Mouse (Mus musculus): Measurements from ENCODE around the gene Fut8. TPM values are rescaled to one million over a fixed set of nuclear protein-coding genes. Genes with fewer than 3 reads are reported as not detected.

Fut8 gene
- polyA plus RNA-seq, 1 experiment from 2014 or later = 24.6 TPM

DNA sequence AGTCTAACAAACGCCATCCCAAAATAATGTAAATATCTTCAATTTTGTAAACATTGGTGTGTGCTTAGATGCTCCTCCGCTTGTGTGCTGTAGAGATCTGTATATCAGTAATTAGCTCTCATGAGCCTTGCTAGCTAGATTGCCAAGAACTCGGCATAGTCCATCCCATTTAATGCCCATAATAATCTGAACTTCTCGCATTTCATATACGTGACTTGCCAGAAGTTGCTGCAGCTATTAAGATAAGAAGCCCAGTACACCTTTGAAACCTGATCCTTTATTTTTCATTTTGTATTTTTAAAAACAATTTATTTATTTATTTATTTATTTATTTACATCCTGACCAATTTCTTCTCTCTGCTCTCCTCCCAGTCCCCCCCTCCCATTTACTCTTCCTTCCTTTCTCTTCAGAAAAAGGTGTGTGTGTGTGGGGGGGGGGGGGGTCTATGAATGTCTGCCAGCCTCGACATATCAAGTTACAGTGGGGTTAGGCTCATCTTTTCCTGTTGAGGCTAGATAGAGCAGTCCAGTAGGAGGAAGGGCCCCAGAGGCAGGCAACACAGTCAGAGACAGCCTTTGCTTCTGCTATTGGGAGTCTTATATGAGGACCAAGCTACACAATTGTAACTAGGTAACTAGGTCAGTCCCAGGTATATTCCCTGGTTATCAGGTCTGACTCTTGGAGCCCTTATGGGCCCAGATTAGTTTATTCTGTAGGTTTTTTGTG lies 183.9 kb downstream of the Fut8 start:
- Histone ChIP-seq H3K4me1 (no peaks in the 10 kb centered on the region), H3K36me3 (replicated peaks) (no peaks in the 10 kb centered on the region), H3K9me3 (no peaks in the 10 kb centered on the region), H3K4me3 (no peak overlapping the region), H3K27me3 (replicated peaks; ENCODE audit: low read depth, poor library complexity, severe bottlenecking) (no peaks in the 10 kb centered on the region), H3K27ac (replicated peaks) (no peak overlapping the region)
- 85% methylated on average over 6 of the region's 6 CpGs for WGBS
- no peak for DNase-seq (ENCODE audit: low spot score)

DNA sequence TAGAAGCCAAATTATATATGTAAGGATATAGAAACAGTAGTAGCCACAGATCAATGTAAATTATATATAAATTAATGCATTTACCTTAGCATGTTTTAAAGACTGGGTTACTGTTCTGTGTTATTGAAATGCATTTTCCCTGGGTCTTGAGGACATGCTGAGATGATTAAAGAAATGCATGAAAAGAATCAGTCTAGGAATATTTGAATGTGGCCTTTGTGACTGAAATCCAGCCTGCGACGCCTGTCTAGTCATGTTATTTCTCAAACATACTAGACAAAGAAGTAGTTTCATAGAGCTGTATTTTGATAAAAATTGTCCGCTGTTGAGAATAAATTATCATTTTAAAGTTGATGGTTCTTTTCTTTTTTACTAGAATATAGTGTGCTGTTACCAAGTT lies 188.2 kb downstream of the Fut8 start:
- H3K4me3 ChIP-seq = no peak overlapping the region
- H3K27me3 ChIP-seq (replicated peaks; ENCODE audit: low read depth, poor library complexity, severe bottlenecking) = no peaks in the 10 kb centered on the region
- no peak for DNase-seq (ENCODE audit: low spot score)
- no peaks in the 10 kb centered on the region for H3K36me3 ChIP-seq (replicated peaks)
- H3K27ac ChIP-seq (replicated peaks) = no peak overlapping the region
- WGBS = 82% methylated on average over 3 of the region's 3 CpGs
- H3K9me3 ChIP-seq = no peaks in the 10 kb centered on the region
- H3K4me1 ChIP-seq = no peaks in the 10 kb centered on the region

DNA sequence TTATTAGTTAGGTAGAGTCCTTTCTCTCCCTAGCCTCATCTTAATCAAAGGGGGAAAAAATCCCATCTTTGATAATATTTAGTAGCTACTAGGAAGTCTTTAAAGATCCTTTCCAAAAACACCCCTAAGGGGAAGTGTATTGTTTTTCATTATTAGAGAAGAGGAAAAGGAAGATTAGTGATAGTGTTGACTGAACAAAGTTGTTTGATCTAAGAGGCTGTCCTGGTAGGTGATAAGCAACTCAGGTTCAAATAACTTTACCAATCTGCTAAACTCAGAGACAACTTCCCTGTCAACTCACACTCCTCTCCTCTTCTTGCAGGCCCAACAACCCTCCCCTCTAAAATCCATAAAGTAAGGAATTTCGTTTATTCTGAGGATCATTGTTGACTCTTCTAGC lies 190.2 kb downstream of the Fut8 start:
- Histone ChIP-seq H3K36me3 (replicated peaks) (no peaks in the 10 kb centered on the region), H3K9me3 (no peaks in the 10 kb centered on the region), H3K4me1 (no peaks in the 10 kb centered on the region), H3K4me3 (no peak overlapping the region), H3K27me3 (replicated peaks; ENCODE audit: low read depth, poor library complexity, severe bottlenecking) (no peaks in the 10 kb centered on the region), H3K27ac (replicated peaks) (no peak overlapping the region)
- DNase-seq (ENCODE audit: low spot score) = no peak
- WGBS = 84% methylated on average over 1 of the region's 1 CpGs

DNA sequence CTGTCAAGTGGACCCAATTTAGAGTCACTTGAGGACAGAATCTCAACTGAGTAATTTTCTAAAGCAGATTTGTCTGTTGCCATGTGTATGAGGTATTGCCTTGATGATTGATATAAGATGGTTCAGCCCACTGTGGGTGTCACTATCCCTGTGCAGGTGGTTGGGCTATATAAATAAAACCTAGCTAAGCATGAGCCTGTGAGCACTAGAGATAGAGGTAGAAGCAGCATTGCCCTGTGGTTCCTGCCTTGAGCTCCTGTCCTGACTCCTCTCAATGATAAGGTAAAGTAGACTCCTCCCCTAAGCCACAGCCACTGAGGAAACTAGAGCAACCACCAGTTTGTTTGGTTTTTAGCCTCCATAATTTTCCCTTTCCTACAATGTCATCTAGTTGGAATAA lies 191.5 kb downstream of the Fut8 start:
- Histone ChIP-seq H3K4me3 (no peak overlapping the region), H3K4me1 (no peaks in the 10 kb centered on the region), H3K27me3 (replicated peaks; ENCODE audit: low read depth, poor library complexity, severe bottlenecking) (no peaks in the 10 kb centered on the region), H3K9me3 (no peaks in the 10 kb centered on the region), H3K27ac (replicated peaks) (no peak overlapping the region), H3K36me3 (replicated peaks) (no peaks in the 10 kb centered on the region)
- no peak for DNase-seq (ENCODE audit: low spot score)

DNA sequence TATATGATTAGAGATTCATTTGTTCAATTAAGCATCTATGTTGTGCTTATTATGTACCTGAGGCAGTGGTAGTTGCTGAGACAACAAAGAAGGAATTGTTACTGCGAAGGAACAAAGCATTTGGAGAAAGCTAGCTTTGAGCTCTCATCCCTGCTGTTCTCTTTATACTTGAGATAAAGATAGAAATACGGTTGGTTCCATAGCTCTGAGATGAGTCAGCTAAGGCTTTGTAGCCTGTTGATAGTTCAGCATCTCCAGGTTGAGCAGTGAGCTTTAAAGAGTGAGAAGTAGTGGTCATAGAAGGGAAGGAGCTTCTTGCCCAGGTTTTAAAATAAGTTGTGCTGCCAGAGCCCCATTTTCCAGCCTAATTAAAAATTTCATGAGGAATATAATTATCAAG lies 198.8 kb downstream of the Fut8 start:
- no peaks in the 10 kb centered on the region for H3K9me3 ChIP-seq
- no peaks in the 10 kb centered on the region for H3K36me3 ChIP-seq (replicated peaks)
- DNase-seq (ENCODE audit: low spot score) = no peak
- WGBS = 70% methylated on average over 2 of the region's 2 CpGs
- no peak overlapping the region for H3K4me3 ChIP-seq
- H3K27ac ChIP-seq (replicated peaks) = no peak overlapping the region
- H3K27me3 ChIP-seq (replicated peaks; ENCODE audit: low read depth, poor library complexity, severe bottlenecking) = no peaks in the 10 kb centered on the region
- no peaks in the 10 kb centered on the region for H3K4me1 ChIP-seq

DNA sequence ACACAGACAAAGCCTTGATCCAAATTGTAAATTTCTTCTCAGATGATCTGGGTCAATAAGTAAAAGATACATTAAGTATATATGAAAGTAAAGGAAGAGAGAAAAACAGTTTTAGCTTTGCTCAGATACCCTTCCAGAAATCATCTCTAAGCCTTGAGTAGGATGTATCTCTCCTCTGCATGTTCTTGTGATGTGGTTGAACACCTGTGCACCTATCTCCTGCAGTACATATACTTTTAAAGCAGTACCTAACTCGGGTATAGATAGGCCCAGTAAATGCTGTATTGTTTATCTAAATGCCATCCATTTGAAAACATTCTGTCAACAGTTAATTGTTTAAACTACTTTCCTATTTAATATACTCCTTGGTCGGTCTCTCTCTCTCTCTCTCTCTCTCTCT lies 212.9 kb downstream of the Fut8 start:
- 86% methylated on average over 2 of the region's 2 CpGs for WGBS

DNA sequence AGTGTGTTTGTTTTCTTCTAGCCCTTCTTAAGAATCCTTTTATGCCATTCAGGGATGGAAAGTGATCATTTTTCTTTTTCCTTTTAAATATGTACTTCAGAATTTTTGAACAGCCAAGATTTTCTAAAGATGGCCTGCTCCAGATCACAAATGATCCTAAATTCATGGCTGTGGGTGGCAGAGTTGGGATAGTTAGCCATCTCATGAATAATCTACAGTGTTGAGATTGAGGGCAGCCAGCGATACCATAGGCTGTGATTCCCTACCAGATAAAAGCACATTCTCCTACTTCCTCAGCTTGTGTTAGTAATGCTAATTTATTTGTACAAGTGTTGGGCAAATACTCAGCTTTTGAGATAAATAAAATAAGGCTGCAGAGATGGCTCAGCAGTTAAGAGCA lies 228.3 kb downstream of the Fut8 start:
- no peak overlapping the region for H3K4me3 ChIP-seq
- no peak overlapping the region for H3K27ac ChIP-seq (replicated peaks)
- no peaks in the 10 kb centered on the region for H3K9me3 ChIP-seq
- WGBS = 100% methylated on average over 1 of the region's 1 CpGs
- H3K36me3 ChIP-seq (replicated peaks) = no peaks in the 10 kb centered on the region
- H3K4me1 ChIP-seq = no peaks in the 10 kb centered on the region
- no peaks in the 10 kb centered on the region for H3K27me3 ChIP-seq (replicated peaks; ENCODE audit: low read depth, poor library complexity, severe bottlenecking)
- no peak for DNase-seq (ENCODE audit: low spot score)

More for the DNA sequence above, 212.9 kb downstream of the Fut8 start:
- Histone ChIP-seq H3K9me3 (no peaks in the 10 kb centered on the region), H3K4me3 (no peak overlapping the region), H3K36me3 (replicated peaks) (no peaks in the 10 kb centered on the region), H3K4me1 (no peaks in the 10 kb centered on the region), H3K27me3 (replicated peaks; ENCODE audit: low read depth, poor library complexity, severe bottlenecking) (no peaks in the 10 kb centered on the region), H3K27ac (replicated peaks) (no peak overlapping the region)
- DNase-seq (ENCODE audit: low spot score) = no peak

DNA sequence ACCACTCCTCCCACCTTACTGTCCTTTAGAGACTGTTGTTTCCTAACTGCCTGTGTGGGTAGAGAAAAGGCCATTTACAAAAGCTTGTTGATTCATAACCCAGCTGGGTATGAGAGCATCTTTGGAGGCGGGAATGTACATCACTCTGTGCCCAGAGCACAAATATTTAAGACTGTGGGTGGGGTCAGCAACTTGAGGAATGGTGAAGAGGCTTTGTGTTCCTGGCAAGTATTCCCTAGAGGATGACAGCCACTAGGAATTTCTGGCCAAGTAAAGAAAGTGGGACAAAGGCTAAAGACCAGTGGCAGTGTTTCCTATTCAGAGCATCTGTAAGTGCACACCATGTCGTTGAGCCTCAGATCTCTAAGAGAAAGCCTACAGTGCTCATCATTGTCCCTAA lies 242.0 kb downstream of the Fut8 start:
- WGBS = 82% methylated on average over 2 of the region's 2 CpGs
- H3K9me3 ChIP-seq = no peaks in the 10 kb centered on the region
- no peaks in the 10 kb centered on the region for H3K27me3 ChIP-seq (replicated peaks; ENCODE audit: low read depth, poor library complexity, severe bottlenecking)
- no peak overlapping the region for H3K4me3 ChIP-seq
- H3K36me3 ChIP-seq (replicated peaks) = peaks cover 5% of the 10 kb centered on the region; the same call in 1 of the 2 replicates
- H3K27ac ChIP-seq (replicated peaks) = no peak overlapping the region
- DNase-seq (ENCODE audit: low spot score) = no peak
- no peaks in the 10 kb centered on the region for H3K4me1 ChIP-seq

DNA sequence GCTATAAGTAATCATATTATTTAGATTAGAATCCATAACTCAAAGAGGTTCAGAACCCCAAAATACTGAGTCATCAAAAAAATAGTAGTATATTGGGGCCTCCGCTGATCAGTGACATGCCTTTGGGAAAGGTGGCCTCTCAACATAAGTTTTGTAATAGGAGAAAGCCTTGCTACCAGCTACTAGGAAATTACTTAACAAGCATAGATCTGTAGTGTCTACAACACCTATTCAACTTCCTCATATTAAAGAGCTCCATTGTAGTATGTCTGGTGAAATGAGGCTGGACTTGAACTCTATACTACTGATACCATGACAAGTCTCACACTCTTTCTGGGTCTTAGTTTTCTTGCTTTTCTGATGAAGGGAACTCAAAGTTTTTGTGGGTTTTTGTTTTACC lies 243.2 kb downstream of the Fut8 start:
- DNase-seq (ENCODE audit: low spot score) = no peak
- H3K27ac ChIP-seq (replicated peaks) = no peak overlapping the region
- H3K9me3 ChIP-seq = no peaks in the 10 kb centered on the region
- 97% methylated on average over 1 of the region's 1 CpGs for WGBS
- H3K4me1 ChIP-seq = no peaks in the 10 kb centered on the region
- no peaks in the 10 kb centered on the region for H3K27me3 ChIP-seq (replicated peaks; ENCODE audit: low read depth, poor library complexity, severe bottlenecking)
- no peaks in the 10 kb centered on the region for H3K36me3 ChIP-seq (replicated peaks)
- H3K4me3 ChIP-seq = no peak overlapping the region

DNA sequence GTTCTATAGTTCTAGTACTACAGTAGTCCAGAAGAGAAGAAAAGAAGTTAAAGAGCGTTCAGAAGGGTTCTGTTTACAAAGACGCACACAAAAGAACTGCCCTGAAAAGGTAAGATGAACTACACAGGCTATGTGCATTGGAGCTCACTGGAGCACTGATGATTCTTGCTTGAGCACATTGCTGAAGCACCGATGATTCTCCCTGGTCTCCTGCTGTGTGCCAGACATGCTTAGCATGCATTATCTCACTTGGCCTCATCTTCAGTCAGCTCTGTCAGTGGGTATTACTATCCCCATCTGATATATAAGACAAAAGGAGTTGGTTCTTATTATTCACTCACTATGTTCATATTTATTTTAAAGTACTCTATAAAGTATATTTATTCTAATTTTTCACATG lies 243.9 kb downstream of the Fut8 start:
- no peak for DNase-seq (ENCODE audit: low spot score)
- Histone ChIP-seq H3K27me3 (replicated peaks; ENCODE audit: low read depth, poor library complexity, severe bottlenecking) (no peaks in the 10 kb centered on the region), H3K4me1 (no peaks in the 10 kb centered on the region), H3K36me3 (replicated peaks) (no peaks in the 10 kb centered on the region), H3K9me3 (no peaks in the 10 kb centered on the region), H3K4me3 (no peak overlapping the region), H3K27ac (replicated peaks) (no peak overlapping the region)
- WGBS = 76% methylated on average over 3 of the region's 3 CpGs

DNA sequence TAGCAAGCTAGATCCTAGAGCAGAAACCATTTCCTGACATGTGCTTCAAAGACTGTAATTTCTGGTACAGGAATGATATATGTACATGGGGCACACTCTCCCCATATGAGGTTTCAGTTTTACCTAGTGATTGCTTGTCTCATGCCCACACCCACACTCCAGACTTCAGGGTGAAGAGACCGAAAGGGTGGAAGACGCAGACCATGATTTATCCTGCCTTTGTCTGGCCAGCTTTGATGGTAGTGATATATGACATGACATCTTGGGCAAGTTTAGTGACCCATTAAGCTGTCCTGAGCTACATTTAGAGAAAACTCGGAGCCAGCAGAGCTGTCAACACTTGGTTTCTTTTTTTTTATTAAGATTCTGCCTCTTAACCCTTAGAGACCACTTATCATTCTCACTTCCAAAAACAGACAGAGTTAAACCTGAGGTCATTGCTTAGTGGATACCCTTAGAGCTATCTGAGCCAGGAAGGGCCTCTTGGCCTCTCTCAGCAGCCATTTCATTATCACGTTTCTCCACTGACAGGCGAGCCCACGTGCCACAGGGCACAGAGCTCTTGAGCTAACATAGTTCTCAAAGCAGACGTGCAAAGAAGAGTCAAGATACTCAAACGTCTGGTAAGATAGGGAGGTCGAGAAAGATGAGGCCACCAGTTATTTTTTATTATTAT lies 245.4 kb downstream of the Fut8 start:
- Histone ChIP-seq H3K4me3 (no peak overlapping the region), H3K36me3 (replicated peaks) (no peaks in the 10 kb centered on the region), H3K4me1 (no peaks in the 10 kb centered on the region), H3K27ac (replicated peaks) (no peak overlapping the region), H3K27me3 (replicated peaks; ENCODE audit: low read depth, poor library complexity, severe bottlenecking) (no peaks in the 10 kb centered on the region), H3K9me3 (no peaks in the 10 kb centered on the region)
- 69% methylated on average over 9 of the region's 9 CpGs for WGBS
- no peak for DNase-seq (ENCODE audit: low spot score)

DNA sequence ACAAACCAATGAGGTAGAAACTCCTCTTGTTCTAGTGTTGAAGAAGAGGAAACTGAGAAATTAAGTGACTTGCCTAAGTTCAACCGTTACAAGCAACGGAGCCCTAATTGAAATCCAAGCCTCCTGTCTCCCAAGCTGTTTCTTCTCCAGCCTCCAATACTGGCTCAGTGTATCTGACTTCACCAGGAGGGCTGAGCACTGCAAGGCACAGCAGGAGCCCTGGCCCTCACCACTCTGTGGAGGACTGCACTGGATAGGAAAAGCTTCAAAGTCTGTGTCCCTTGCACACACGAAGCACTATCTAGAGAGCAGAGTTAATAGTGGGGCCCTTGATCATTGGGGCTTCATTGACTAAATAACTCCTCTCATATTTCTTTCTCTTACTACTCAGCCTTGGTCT lies 246.8 kb downstream of the Fut8 start:
- H3K9me3 ChIP-seq = no peaks in the 10 kb centered on the region
- 78% methylated on average over 3 of the region's 3 CpGs for WGBS
- H3K4me3 ChIP-seq = no peak overlapping the region
- H3K27me3 ChIP-seq (replicated peaks; ENCODE audit: low read depth, poor library complexity, severe bottlenecking) = no peaks in the 10 kb centered on the region
- DNase-seq (ENCODE audit: low spot score) = no peak
- H3K4me1 ChIP-seq = no peaks in the 10 kb centered on the region
- H3K27ac ChIP-seq (replicated peaks) = no peak overlapping the region
- H3K36me3 ChIP-seq (replicated peaks) = no peaks in the 10 kb centered on the region

DNA sequence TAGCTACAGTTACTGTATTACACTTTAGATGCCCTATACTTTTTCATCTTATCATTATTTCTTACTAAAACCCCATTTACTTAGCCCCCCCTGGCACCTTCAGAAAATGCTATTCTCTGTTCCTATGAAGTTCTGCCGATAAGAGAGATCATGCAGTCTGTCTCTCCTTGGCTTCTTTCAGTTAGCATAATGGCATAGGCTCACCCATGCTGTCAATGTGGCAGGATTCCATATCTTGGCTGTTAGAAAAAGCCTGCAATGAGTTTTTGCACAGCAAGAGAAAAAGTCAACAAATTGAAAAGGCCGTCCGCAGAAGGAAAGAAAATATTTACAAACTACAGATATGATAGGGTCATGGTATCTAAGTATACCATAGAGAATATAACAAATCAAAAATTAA lies 253.6 kb downstream of the Fut8 start:
- Histone ChIP-seq H3K36me3 (replicated peaks) (no peaks in the 10 kb centered on the region), H3K27ac (replicated peaks) (no peak overlapping the region), H3K4me1 (no peaks in the 10 kb centered on the region), H3K4me3 (no peak overlapping the region), H3K9me3 (no peaks in the 10 kb centered on the region), H3K27me3 (replicated peaks; ENCODE audit: low read depth, poor library complexity, severe bottlenecking) (no peaks in the 10 kb centered on the region)
- no peak for DNase-seq (ENCODE audit: low spot score)
- WGBS = 85% methylated on average over 3 of the region's 3 CpGs

Data from embryonic facial prominence, embryonic 10.5 days (tissue).